Mouse (Mus musculus) embryonic facial prominence, embryonic 14.5 days (tissue): Measurements from ENCODE around the gene Nipal4. TPM values are rescaled to one million over a fixed set of nuclear protein-coding genes. Genes with fewer than 3 reads are reported as not detected.

Experiments
- ATAC-seq: fragments of 200-750 bp; cut with Nextera tagmentation; 2 replicates; pipeline ENCODE4 v1.8.0; 2017; ENCODE audit warnings: low read depth, moderate number of reproducible peaks, moderate TSS enrichment
- DNase-seq: peaks from one replicate; pipeline ENCODE4 v3.0.0-alpha.2; 2015; ENCODE audit warnings: low spot score
- H3K27ac ChIP-seq: fragments of 300-500 bp; sonication (generic); replicated peaks from 2 replicates; pipeline ENCODE4 v1.5.1; 2014; ENCODE audit warnings: low read depth, mild to moderate bottlenecking, low read length, moderate library complexity
- H3K27me3 ChIP-seq: fragments of 300-500 bp; sonication (generic); replicated peaks from 2 replicates; pipeline ENCODE4 v1.6.1; 2014; ENCODE audit warnings: low read length; ENCODE audit not compliant: control insufficient read depth, insufficient read depth
- H3K36me3 ChIP-seq: fragments of 300-500 bp; sonication (generic); 2 replicates; pipeline ENCODE4 v1.6.1; 2014; ENCODE audit warnings: low read length, mixed read lengths; ENCODE audit not compliant: control insufficient read depth, insufficient read depth
- H3K4me1 ChIP-seq: fragments of 300-500 bp; sonication (generic); 2 replicates; pipeline ENCODE4 v1.6.1; 2014; ENCODE audit warnings: antibody characterized with exemption, low read length; ENCODE audit not compliant: control insufficient read depth, insufficient read depth
- H3K4me2 ChIP-seq: fragments of 300-500 bp; sonication (generic); 2 replicates; pipeline ENCODE4 v1.6.1; 2014; ENCODE audit warnings: low read depth, mild to moderate bottlenecking, low read length, moderate library complexity, mixed read lengths
- H3K4me3 ChIP-seq: fragments of 300-500 bp; sonication (generic); 2 replicates; pipeline ENCODE4 v1.5.1; 2014; ENCODE audit warnings: low read depth, mild to moderate bottlenecking, low read length
- H3K9ac ChIP-seq: fragments of 300-500 bp; sonication (generic); 2 replicates; pipeline ENCODE4 v1.6.1; 2014; ENCODE audit warnings: low read depth, mild to moderate bottlenecking, low read length, moderate library complexity, mixed read lengths
- H3K9me3 ChIP-seq: fragments of 300-500 bp; sonication (generic); 2 replicates; pipeline ENCODE4 v1.6.1; 2016; ENCODE audit warnings: low read length; ENCODE audit not compliant: control insufficient read depth
- WGBS: fragments of 180-500 bp; shearing (Covaris S2); extraction: QIAGEN DNeasy Blood & Tissue Kit; methylation state at CpG from one replicate; pipeline ENCODE4 v1.1.7; 2014; 5-methylcytosine and 5-hydroxymethylcytosine counted together
- microRNA-seq: library from miRNA; unstranded; fragments of <30 nt; microRNA quantifications from one replicate; pipeline ENCODE4, GENCODE M21; 2016; ENCODE audit warnings: borderline number of aligned reads
- polyA plus RNA-seq: library from polyadenylated mRNA; unstranded; fragments of >200 nt; fragmentation: Nextera tagmentation; extraction: Ambion mirVana; gene quantifications from 2 replicates; pipeline ENCODE4 v1.2.1, GENCODE M21; 2014

The Nipal4 gene
- polyA plus RNA-seq, 1 experiment from 2014 or later = 1.8 TPM

- Histone ChIP-seq H3K36me3 (peaks cover 34% of the 10 kb centered on the region), H3K4me2 (no peak overlapping the region), H3K9me3 (no peaks in the 10 kb centered on the region), H3K4me1 (no peaks in the 10 kb centered on the region), H3K4me3 (no peak overlapping the region), H3K9ac (no peak overlapping the region), H3K27ac (no peak overlapping the region; the same call in 1 of the 2 replicates), H3K27me3 (no peaks in the 10 kb centered on the region)
- DNase-seq = peak; percentile 50
- ATAC-seq = peak; percentile 47; the same call in 1 of the 2 replicates
- 61% methylated on average over 6 of the region's 6 CpGs for WGBS
Measured at GRCm38 (mm10) chr11:46102107-46102506, 64.2 kb downstream of the Nipal4 start.

Small RNAs within 50 kb of the gene (microRNA-seq; reads per million reads assigned to microRNA genes)
- gene Mir7239 (not detected), gene Mir8100 (not detected)

Other genes with a start within 250 kb of the Nipal4 start
- 8.3 TPM in 2 replicates for gene Lsm11, start 221.6 kb downstream of the Nipal4 start, polyA plus RNA-seq
- gene Thg1l, start 211.0 kb downstream of the Nipal4 start, polyA plus RNA-seq = 9.6 and 10.9 TPM in 2 replicates
- gene Sox30, start 186.2 kb downstream of the Nipal4 start, polyA plus RNA-seq = 0.21 and 0.24 TPM in 2 replicates
- 4.1 and 6.8 TPM in 2 replicates for gene Gm12166, start 114.2 kb downstream of the Nipal4 start, polyA plus RNA-seq
- gene Adam19, start 110.5 kb downstream of the Nipal4 start, polyA plus RNA-seq = 15.2 and 17.6 TPM in 2 replicates
- 0.20 and 0.45 TPM in 2 replicates for gene Fndc9, start 69.0 kb upstream of the Nipal4 start, polyA plus RNA-seq
- gene Cyfip2, start 146.4 kb upstream of the Nipal4 start, polyA plus RNA-seq = 13.4 TPM in 2 replicates
- gene Itk, start 223.0 kb upstream of the Nipal4 start, polyA plus RNA-seq = 0.18 and 0.26 TPM in 2 replicates
- gene Fam71b, start 230.1 kb upstream of the Nipal4 start, polyA plus RNA-seq = not detected in 2 replicates